Mouse (Mus musculus) midbrain, embryonic 12.5 days (tissue): Measurements from ENCODE around the gene C1ql2. TPM values are rescaled to one million over a fixed set of nuclear protein-coding genes. Genes with fewer than 3 reads are reported as not detected.

Experiments used
- polyA plus RNA-seq: library from polyadenylated mRNA; unstranded; fragments of >200 nt; fragmentation: Nextera tagmentation; extraction: Ambion mirVana; gene quantifications from 2 replicates; pipeline ENCODE4 v1.2.1, GENCODE M21; 2016

C1ql2 gene
- polyA plus RNA-seq, 1 experiment from 2014 or later, result 3.4 TPM

Other genes with a start within 250 kb of the C1ql2 start
- gene Dbi, start 219.5 kb upstream of the C1ql2 start, polyA plus RNA-seq, result 590 and 616 TPM in 2 replicates
- gene 3110009E18Rik, start 219.4 kb upstream of the C1ql2 start, polyA plus RNA-seq, result 24.5 and 25.3 TPM in 2 replicates
- gene Steap3, start 67.9 kb upstream of the C1ql2 start, polyA plus RNA-seq, result 2.6 and 4.0 TPM in 2 replicates
- not detected in 2 replicates for gene Marco, start 164.4 kb downstream of the C1ql2 start, polyA plus RNA-seq